Mouse (Mus musculus) cerebellum, adult 2 months (tissue): Measurements from ENCODE around the gene Cdkl3. TPM values are rescaled to one million over a fixed set of nuclear protein-coding genes. Genes with fewer than 3 reads are reported as not detected.

Source experiments
- DNase-seq, 2 experiments: peaks; one replicate each; pipeline ENCODE4 v3.0.0; 2021
- H3K27ac ChIP-seq: fragments of 200-500 bp; 2 replicates; pipeline ENCODE4 v1.5.1; 2012; ENCODE audit warnings: low read length, control low read depth, inconsistent platforms; ENCODE audit not compliant: insufficient read depth
- H3K27me3 ChIP-seq: fragments of 200-500 bp; 2 replicates; pipeline ENCODE4 v1.6.1; 2012; ENCODE audit warnings: inconsistent platforms, mild to moderate bottlenecking, low read length, moderate library complexity; ENCODE audit not compliant: control insufficient read depth, insufficient read depth
- H3K4me1 ChIP-seq: fragments of 200-500 bp; 2 replicates; pipeline ENCODE4 v1.6.1; 2011; ENCODE audit warnings: low read length; ENCODE audit not compliant: control insufficient read depth, insufficient read depth
- H3K4me3 ChIP-seq: fragments of 200-500 bp; replicated peaks from 2 replicates; pipeline ENCODE3; 2011; ENCODE audit warnings: mild to moderate bottlenecking, low read depth, low read length, control low read depth; ENCODE audit not compliant: insufficient read depth
- CTCF ChIP-seq: fragments of 200-500 bp; IDR thresholded peaks from 2 replicates; pipeline ENCODE4 v1.5.1; 2011; ENCODE audit warnings: low read depth, mild to moderate bottlenecking, control low read depth, low read length, moderate library complexity, borderline replicate concordance; ENCODE audit not compliant: insufficient read depth
- POLR2A ChIP-seq: fragments of 200-500 bp; IDR thresholded peaks from 2 replicates; pipeline ENCODE4 v1.6.1; 2011; ENCODE audit warnings: low read length, control low read depth, borderline replicate concordance; ENCODE audit not compliant: insufficient read depth
- WGBS: fragments of 180-500 bp; shearing (Covaris S2); methylation state at CpG from one replicate; pipeline ENCODE4 v1.1.7; 2018; 5-methylcytosine and 5-hydroxymethylcytosine counted together
- polyA plus RNA-seq: library from polyadenylated mRNA; depleted of rRNA; stranded (reverse); fragments of >200 nt; gene quantifications from 2 replicates; pipeline ENCODE4 v1.2.3, GENCODE M21; 2012

Cdkl3 gene
- polyA plus RNA-seq, 1 experiment = 14.5 TPM

DNA sequence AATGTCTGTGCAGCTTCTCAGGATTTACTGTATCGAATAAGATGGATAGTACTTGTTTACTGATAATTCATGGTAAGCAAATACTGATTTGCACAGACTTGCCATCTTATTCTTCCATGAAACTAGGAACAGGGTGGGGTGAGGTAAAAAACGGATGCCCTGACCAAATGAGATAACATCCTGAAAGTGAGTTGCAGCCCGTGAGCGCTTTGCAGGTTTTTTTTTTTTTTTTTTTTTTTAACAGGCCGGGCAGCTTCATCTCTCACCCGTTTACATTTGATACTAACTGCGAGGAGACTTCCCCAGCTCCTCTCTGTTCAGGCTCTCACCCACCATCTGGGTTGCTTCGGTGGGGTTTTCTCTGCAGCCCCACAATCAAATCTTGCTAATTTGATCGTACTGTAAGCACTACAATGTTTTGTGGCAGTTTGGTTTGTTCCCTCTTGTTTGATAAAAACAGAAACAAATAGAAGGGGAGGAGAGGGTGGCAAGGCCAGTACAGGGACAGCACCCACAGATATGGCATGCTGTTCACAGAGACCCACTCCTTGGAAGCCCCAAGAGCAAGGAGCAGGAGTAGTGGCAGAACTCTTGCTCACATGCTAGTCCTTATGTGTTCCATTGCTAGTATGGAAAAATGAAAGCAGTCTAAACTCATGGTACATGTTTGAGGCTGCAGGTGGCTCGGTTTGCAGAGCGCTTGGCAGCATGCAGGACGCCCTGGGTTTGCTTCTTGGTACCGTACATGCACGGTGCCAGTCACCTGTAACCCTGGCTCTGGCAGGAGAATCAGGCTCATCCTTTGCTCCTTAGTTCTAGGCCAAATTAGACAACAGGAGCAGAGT, 70.8 kb downstream of the Cdkl3 start:
- 71% methylated on average over 14 of the region's 14 CpGs for WGBS
- no peak for TF ChIP-seq POLR2A
- TF ChIP-seq CTCF = no peak
- no peak for DNase-seq
- H3K27me3 ChIP-seq = no peaks in the 10 kb centered on the region
- no peaks in the 10 kb centered on the region for H3K4me1 ChIP-seq
- H3K4me3 ChIP-seq = no peak overlapping the region
- H3K27ac ChIP-seq = no peak overlapping the region

GRCm38 (mm10) chr11:52075794-52076633, 72.0 kb downstream of the Cdkl3 start:
- TF ChIP-seq POLR2A (no peak), CTCF (no peak)
- WGBS = 71% methylated on average over 19 of the region's 19 CpGs
- no peaks in the 10 kb centered on the region for H3K4me1 ChIP-seq

DNA sequence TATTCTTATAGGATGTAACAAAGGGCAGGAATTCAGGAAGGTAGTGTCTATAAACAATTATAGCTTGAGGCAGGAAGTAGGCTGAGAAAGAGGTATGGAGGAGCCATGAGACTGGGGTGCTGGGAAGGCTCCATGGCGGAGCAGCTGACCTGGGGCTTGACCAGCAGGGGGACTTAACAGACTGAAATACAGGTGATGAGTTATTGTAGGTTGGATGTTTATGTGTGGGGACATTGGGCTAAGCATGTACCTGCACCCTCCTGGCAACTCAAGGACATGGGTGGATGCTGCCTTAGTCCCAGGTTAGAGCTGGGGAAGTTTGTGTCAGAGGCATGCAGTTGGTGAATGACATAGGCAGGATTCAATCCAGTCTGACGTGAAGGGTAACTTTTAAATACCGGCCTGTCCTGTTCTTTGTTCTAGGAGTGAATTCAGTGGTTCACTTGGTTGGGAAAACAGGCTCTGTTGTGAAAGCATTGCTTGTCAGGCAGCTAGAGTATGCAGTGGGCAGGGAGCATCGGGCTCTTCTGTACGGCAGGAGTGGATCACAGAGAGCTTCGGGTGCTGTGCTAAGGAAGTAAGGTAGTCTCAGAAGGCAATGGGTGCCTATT, 72.8 kb downstream of the Cdkl3 start:
- Histone ChIP-seq H3K4me3 (no peak overlapping the region), H3K27me3 (no peaks in the 10 kb centered on the region), H3K27ac (no peak overlapping the region), H3K4me1 (no peaks in the 10 kb centered on the region)
- WGBS = 90% methylated on average over 6 of the region's 6 CpGs
- TF ChIP-seq CTCF (no peak), POLR2A (no peak)
- DNase-seq = no peak

More at GRCm38 (mm10) chr11:52075794-52076633, 72.0 kb downstream of the Cdkl3 start:
- DNase-seq = no peak
- H3K4me3 ChIP-seq = no peak overlapping the region
- H3K27me3 ChIP-seq = no peaks in the 10 kb centered on the region
- H3K27ac ChIP-seq = no peak overlapping the region

GRCm38 (mm10) chr11:52077939-52078338, 73.9 kb downstream of the Cdkl3 start:
- Histone ChIP-seq H3K4me1 (no peaks in the 10 kb centered on the region), H3K27ac (no peak overlapping the region), H3K27me3 (no peaks in the 10 kb centered on the region), H3K4me3 (no peak overlapping the region)
- TF ChIP-seq CTCF (no peak), POLR2A (no peak)
- 77% methylated on average over 4 of the region's 4 CpGs for WGBS
- no peak for DNase-seq

GRCm38 (mm10) chr11:52079978-52080377, 76.0 kb downstream of the Cdkl3 start:
- DNase-seq = no peak
- WGBS = 27% methylated on average over 5 of the region's 5 CpGs
- no peak for TF ChIP-seq CTCF
- TF ChIP-seq POLR2A = no peak
- H3K4me1 ChIP-seq = no peaks in the 10 kb centered on the region
- no peaks in the 10 kb centered on the region for H3K27me3 ChIP-seq
- H3K27ac ChIP-seq = no peak overlapping the region
- no peak overlapping the region for H3K4me3 ChIP-seq

DNA sequence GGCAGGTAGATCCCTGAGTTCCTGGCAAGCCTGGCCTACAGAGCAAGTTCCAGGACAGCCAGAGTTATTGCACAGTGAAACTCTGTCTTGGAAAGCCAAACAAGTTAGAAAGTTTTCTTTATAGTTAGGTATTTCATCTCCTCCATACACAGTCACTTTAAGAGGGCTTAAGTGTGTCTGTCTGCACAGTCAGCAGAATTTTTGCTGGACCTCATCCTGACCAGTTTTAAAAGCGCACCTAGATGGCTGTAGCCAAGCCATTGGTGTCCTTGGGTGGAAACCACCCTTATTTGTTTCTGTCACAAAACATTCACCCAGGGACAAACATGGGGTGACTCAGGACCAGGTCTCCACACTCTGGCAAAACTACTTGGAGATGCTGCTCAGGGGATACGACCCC, 76.6 kb downstream of the Cdkl3 start:
- no peak for TF ChIP-seq CTCF
- no peak for TF ChIP-seq POLR2A
- DNase-seq = no peak
- no peaks in the 10 kb centered on the region for H3K27me3 ChIP-seq
- H3K4me3 ChIP-seq = no peak overlapping the region
- no peak overlapping the region for H3K27ac ChIP-seq
- WGBS = 98% methylated on average over 2 of the region's 2 CpGs
- H3K4me1 ChIP-seq = no peaks in the 10 kb centered on the region

- no peak for DNase-seq
- WGBS = 36% methylated on average over 4 of the region's 4 CpGs
Measured at GRCm38 (mm10) chr11:52085857-52086203, 81.8 kb downstream of the Cdkl3 start.

More at GRCm38 (mm10) chr11:52085857-52086203, 81.8 kb downstream of the Cdkl3 start:
- Histone ChIP-seq H3K4me3 (no peak overlapping the region), H3K27ac (no peak overlapping the region; the same call in 1 of the 2 replicates), H3K4me1 (no peaks in the 10 kb centered on the region; the same call in 1 of the 2 replicates), H3K27me3 (no peaks in the 10 kb centered on the region)
- TF ChIP-seq POLR2A (no peak), CTCF (no peak)
